ENCODE assay signal across 8 mouse cellular contexts in the genomic region with DNA sequence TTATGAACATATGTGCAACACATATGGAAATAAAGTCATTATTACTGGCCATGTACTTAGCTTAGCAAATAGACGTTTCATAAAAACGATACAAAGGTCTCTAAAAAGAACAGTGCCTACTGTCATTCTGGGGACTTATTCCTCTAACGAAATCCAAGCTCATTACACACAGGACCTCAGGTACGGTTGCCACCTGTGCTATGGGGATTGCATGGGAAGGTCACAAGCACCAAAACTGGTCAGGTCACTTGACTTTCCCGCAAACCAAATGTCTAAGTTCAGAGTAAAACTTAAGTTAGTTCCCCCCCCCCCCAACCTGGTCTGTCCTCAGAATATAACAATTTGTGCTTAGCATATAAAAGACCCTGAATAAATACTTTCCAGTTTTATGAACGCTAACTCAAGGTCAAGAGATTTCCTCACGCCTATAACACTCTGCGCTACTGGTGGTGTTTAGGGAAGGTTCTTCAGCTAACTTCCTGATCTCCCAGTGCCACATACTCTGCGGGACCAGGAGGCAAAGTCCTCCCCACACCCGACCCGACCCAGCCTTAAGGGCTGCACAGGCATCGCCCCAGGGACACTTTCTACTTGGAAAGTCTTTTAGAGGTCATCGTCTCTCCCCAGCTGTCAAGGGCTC. TPM values are rescaled to one million over a fixed set of nuclear protein-coding genes. Genes with fewer than 3 reads are reported as not detected.
A peak's percentile ranks its signal among the peaks of the same experiment; 100 is the strongest.
DNase-seq lines count a peak whose midpoint lies in the region; ATAC-seq lines count a peak whose summit lies in the region.

No protein-coding gene starts in this region.

- peaks cover 15% of the 10 kb centered on the region for H3K4me1 ChIP-seq in kidney, embryonic 14.5 days (ENCODE audit: control insufficient read depth, insufficient read depth, low read length)
- peaks cover 54% of the 10 kb centered on the region for H3K4me1 ChIP-seq in embryonic facial prominence, embryonic 10.5 days
- peaks cover 30% of the 10 kb centered on the region for H3K4me1 ChIP-seq in intestine, embryonic 16.5 days (ENCODE audit: control insufficient read depth, insufficient read depth, low read length)
- peaks cover 35% of the 10 kb centered on the region for H3K4me1 ChIP-seq in midbrain, embryonic 16.5 days (ENCODE audit: control insufficient read depth, insufficient read depth, low read length)

- H3K27me3 ChIP-seq in kidney, embryonic 14.5 days (ENCODE audit: control insufficient read depth, insufficient read depth, low read length): no peaks in the 10 kb centered on the region
- H3K27me3 ChIP-seq in embryonic facial prominence, embryonic 10.5 days (replicated peaks; ENCODE audit: low read depth, poor library complexity, severe bottlenecking): no peaks in the 10 kb centered on the region
- no peaks in the 10 kb centered on the region for H3K27me3 ChIP-seq in intestine, embryonic 16.5 days (replicated peaks; ENCODE audit: control insufficient read depth, insufficient read depth, low read length)
- no peaks in the 10 kb centered on the region for H3K27me3 ChIP-seq in midbrain, embryonic 16.5 days (ENCODE audit: control insufficient read depth, insufficient read depth, low read depth, low read length)

- H3K27ac ChIP-seq in kidney, embryonic 14.5 days (ENCODE audit: low read depth, low read length): no peak overlapping the region
- peak overlapping the region; percentile 97 for H3K27ac ChIP-seq in embryonic facial prominence, embryonic 10.5 days (replicated peaks)
- peak overlapping the region; percentile 96 for H3K27ac ChIP-seq in intestine, embryonic 16.5 days (ENCODE audit: low read length)
- peak overlapping the region; percentile 96; the same call in 1 of the 2 replicates for H3K27ac ChIP-seq in midbrain, embryonic 16.5 days (ENCODE audit: low read length)

- no peak for ATAC-seq in kidney, embryonic 14.5 days (ENCODE audit: low FRiP score, low TSS enrichment)
- ATAC-seq in intestine, embryonic 16.5 days: peak; percentile 68
- 0 out of 2 replicates have a peak, but pooled peaks have one; percentile 0 for ATAC-seq in midbrain, embryonic 16.5 days
- ATAC-seq in erythroid progenitor cell, adult 5-6 weeks (replicated peaks; ENCODE audit: low FRiP score, poor library complexity, severe bottlenecking): no peak

- 9% methylated on average over 13 of the region's 13 CpGs for WGBS in kidney, embryonic 14.5 days
- WGBS in embryonic facial prominence, embryonic 10.5 days: 12% methylated on average over 13 of the region's 13 CpGs
- WGBS in intestine, embryonic 16.5 days: 8% methylated on average over 13 of the region's 13 CpGs
- 8% methylated on average over 13 of the region's 13 CpGs for WGBS in midbrain, embryonic 16.5 days

- H3K9ac ChIP-seq in kidney, embryonic 14.5 days (ENCODE audit: low read depth, low read length): peak overlapping the region; percentile 95
- H3K9ac ChIP-seq in intestine, embryonic 16.5 days (ENCODE audit: low read depth, low read length): peak overlapping the region; percentile 97
- peak overlapping the region; percentile 94 for H3K9ac ChIP-seq in midbrain, embryonic 16.5 days (ENCODE audit: low read depth, low read length)

- H3K9me3 ChIP-seq in kidney, embryonic 14.5 days (ENCODE audit: control insufficient read depth, low read length): no peaks in the 10 kb centered on the region
- no peaks in the 10 kb centered on the region for H3K9me3 ChIP-seq in embryonic facial prominence, embryonic 10.5 days
- H3K9me3 ChIP-seq in intestine, embryonic 16.5 days (ENCODE audit: control insufficient read depth, low read length): no peaks in the 10 kb centered on the region
- H3K9me3 ChIP-seq in midbrain, embryonic 16.5 days (replicated peaks; ENCODE audit: control insufficient read depth, low read length, poor library complexity, severe bottlenecking): no peaks in the 10 kb centered on the region; the same call in 1 of the 2 replicates

- no peaks in the 10 kb centered on the region for H3K36me3 ChIP-seq in kidney, embryonic 14.5 days (ENCODE audit: control insufficient read depth, insufficient read depth, low read length)
- peaks cover 15% of the 10 kb centered on the region for H3K36me3 ChIP-seq in embryonic facial prominence, embryonic 10.5 days (replicated peaks)
- no peaks in the 10 kb centered on the region for H3K36me3 ChIP-seq in intestine, embryonic 16.5 days (ENCODE audit: control insufficient read depth, insufficient read depth, low read length)
- H3K36me3 ChIP-seq in midbrain, embryonic 16.5 days (ENCODE audit: control insufficient read depth, insufficient read depth, low read length): no peaks in the 10 kb centered on the region

- peak overlapping the region; percentile 63 for H3K4me2 ChIP-seq in kidney, embryonic 14.5 days (replicated peaks; ENCODE audit: low read depth, low read length)
- H3K4me2 ChIP-seq in intestine, embryonic 16.5 days (ENCODE audit: low read depth, low read length): peak overlapping the region; percentile 68
- H3K4me2 ChIP-seq in midbrain, embryonic 16.5 days (ENCODE audit: low read length): peak overlapping the region; percentile 99

- H3K4me3 ChIP-seq in kidney, embryonic 14.5 days (ENCODE audit: low read length): peak overlapping the region; percentile 84
- peak overlapping the region; percentile 92 for H3K4me3 ChIP-seq in embryonic facial prominence, embryonic 10.5 days
- H3K4me3 ChIP-seq in intestine, embryonic 16.5 days (ENCODE audit: low read length): peak overlapping the region; percentile 94
- peak overlapping the region; percentile 95 for H3K4me3 ChIP-seq in midbrain, embryonic 16.5 days (ENCODE audit: low read depth, low read length)

- no peak for DNase-seq in kidney, postnatal 10 days
- DNase-seq in embryonic facial prominence, embryonic 10.5 days (ENCODE audit: low spot score): no peak
- no peak for DNase-seq in adrenal gland, postnatal 10 days
- no peak for DNase-seq in spleen, postnatal 14 days (ENCODE audit: low spot score in 2 of 2)

RNA-seq across cellular contexts. Expression of a gene that starts 1.2 kb away (rescaled TPM):
- 37.8 and 49.3 TPM in 2 replicates for polyA plus RNA-seq in kidney, embryonic 14.5 days (2014; fragmentation: Nextera tagmentation; extraction: Ambion mirVana)
- 41.9 and 43.3 TPM in 2 replicates for polyA plus RNA-seq in embryonic facial prominence, embryonic 10.5 days (2016; fragmentation: Nextera tagmentation; extraction: Ambion mirVana)
- polyA plus RNA-seq in intestine, embryonic 16.5 days (2015; fragmentation: Nextera tagmentation; extraction: Ambion mirVana): 12.5 and 15.1 TPM in 2 replicates
- 18.7 and 26.9 TPM in 2 replicates for polyA plus RNA-seq in midbrain, embryonic 16.5 days (2015; fragmentation: Nextera tagmentation; extraction: Ambion mirVana)
- total RNA-seq in erythroid progenitor cell, adult 5-6 weeks (2015; ENCODE audit: low replicate concordance): 10.1 and 13.7 TPM in 2 replicates
- 2.3 and 4.3 TPM in 2 replicates for total RNA-seq in erythroid progenitor cell, adult 5-6 weeks (2017; ENCODE audit: low replicate concordance)
- 10 to 100 TPM; 42.0 to 43.7 TPM for total RNA-seq in adrenal gland, postnatal 10 days (2021)

Comparison
In these comparisons a context has a peak if more than half of its experiments do, and no peak if none do; other contexts are left out.
1. ATAC-seq: peak in intestine, embryonic 16.5 days (single experiment) and midbrain, embryonic 16.5 days (single experiment); none in kidney, embryonic 14.5 days (single experiment) and erythroid progenitor cell, adult 5-6 weeks (single experiment).
2. Peak in every context shown above with its lines, with median percentiles within 50 percentile points of each other: H3K4me2 ChIP-seq, H3K4me3 ChIP-seq and H3K9ac ChIP-seq.